Mouse (Mus musculus) hindbrain, embryonic 10.5 days (tissue): ENCODE measurements around the gene Lsamp. TPM values are rescaled to one million over a fixed set of nuclear protein-coding genes. Genes with fewer than 3 reads are reported as not detected.

Experiments
- DNase-seq: peaks from one replicate; pipeline ENCODE4 v3.0.0-alpha.2; 2017; ENCODE audit warnings: low spot score
- H3K27ac ChIP-seq: fragments of 300-500 bp; sonication (generic); 2 replicates; pipeline ENCODE4 v1.5.1; 2016; ENCODE audit warnings: mild to moderate bottlenecking, moderate library complexity
- H3K27me3 ChIP-seq: fragments of 300-500 bp; sonication (generic); 2 replicates; pipeline ENCODE4 v1.6.1; 2016; ENCODE audit warnings: mild to moderate bottlenecking; ENCODE audit not compliant: poor library complexity, insufficient read depth, severe bottlenecking
- H3K36me3 ChIP-seq: fragments of 300-500 bp; sonication (generic); 2 replicates; pipeline ENCODE4 v1.6.1; 2016; ENCODE audit warnings: mild to moderate bottlenecking, moderate library complexity
- H3K4me1 ChIP-seq: fragments of 300-500 bp; sonication (generic); replicated peaks from 2 replicates; pipeline ENCODE4 v1.6.1; 2016; ENCODE audit warnings: mild to moderate bottlenecking
- H3K4me3 ChIP-seq: fragments of 300-500 bp; sonication (generic); 2 replicates; pipeline ENCODE4 v1.5.1; 2016; ENCODE audit warnings: mild to moderate bottlenecking, moderate library complexity
- H3K9me3 ChIP-seq: fragments of 300-500 bp; sonication (generic); 2 replicates; pipeline ENCODE4 v1.6.1; 2016; ENCODE audit warnings: mild to moderate bottlenecking, moderate library complexity
- WGBS: fragments of 180-500 bp; shearing (Covaris S2); methylation state at CpG from one replicate; pipeline ENCODE4 v1.1.7; 2016; 5-methylcytosine and 5-hydroxymethylcytosine counted together
- polyA plus RNA-seq: library from polyadenylated mRNA; unstranded; fragments of >200 nt; fragmentation: Nextera tagmentation; extraction: Ambion mirVana; gene quantifications from 2 replicates; pipeline ENCODE4 v1.2.1, GENCODE M21; 2016

The Lsamp gene
- polyA plus RNA-seq, 1 experiment from 2014 or later: 17.2 TPM

GRCm38 (mm10) chr16:40080224-40080623 is 96.1 kb downstream of the Lsamp start:
- no peaks in the 10 kb centered on the region for H3K36me3 ChIP-seq
- no peak overlapping the region for H3K27ac ChIP-seq
- no peak for DNase-seq

GRCm38 (mm10) chr16:40104329-40104728 is 120.2 kb downstream of the Lsamp start:
- no peaks in the 10 kb centered on the region for H3K9me3 ChIP-seq

More at GRCm38 (mm10) chr16:40080224-40080623, 96.1 kb downstream of the Lsamp start:
- 77% methylated on average over 3 of the region's 3 CpGs for WGBS
- H3K9me3 ChIP-seq: no peaks in the 10 kb centered on the region
- no peaks in the 10 kb centered on the region for H3K4me1 ChIP-seq
- H3K4me3 ChIP-seq: no peak overlapping the region
- no peaks in the 10 kb centered on the region for H3K27me3 ChIP-seq

GRCm38 (mm10) chr16:40182918-40183317 is 198.8 kb downstream of the Lsamp start:
- 53% methylated on average over 1 of the region's 1 CpGs for WGBS
- Histone ChIP-seq H3K9me3 (no peaks in the 10 kb centered on the region), H3K27ac (no peak overlapping the region), H3K27me3 (no peaks in the 10 kb centered on the region), H3K4me1 (no peaks in the 10 kb centered on the region), H3K36me3 (no peaks in the 10 kb centered on the region), H3K4me3 (no peak overlapping the region)
- peak; percentile 4 for DNase-seq

More at GRCm38 (mm10) chr16:40104329-40104728, 120.2 kb downstream of the Lsamp start:
- H3K36me3 ChIP-seq: no peaks in the 10 kb centered on the region
- no peak overlapping the region for H3K4me3 ChIP-seq
- WGBS: 70% methylated on average over 4 of the region's 4 CpGs
- H3K27ac ChIP-seq: no peak overlapping the region
- DNase-seq: no peak
- no peaks in the 10 kb centered on the region for H3K27me3 ChIP-seq
- no peaks in the 10 kb centered on the region for H3K4me1 ChIP-seq

- Histone ChIP-seq H3K36me3 (no peaks in the 10 kb centered on the region), H3K9me3 (no peaks in the 10 kb centered on the region), H3K27ac (no peak overlapping the region), H3K4me3 (no peak overlapping the region), H3K4me1 (no peaks in the 10 kb centered on the region), H3K27me3 (no peaks in the 10 kb centered on the region)
- DNase-seq: no peak
- 72% methylated on average over 4 of the region's 4 CpGs for whole genome bisulfite sequencing
Observed at GRCm38 (mm10) chr16:40187987-40188590, 203.9 kb downstream of the Lsamp start.

GRCm38 (mm10) chr16:40194401-40194800 is 210.2 kb downstream of the Lsamp start:
- 62% methylated on average over 3 of the region's 3 CpGs for WGBS

GRCm38 (mm10) chr16:40194839-40195238 is 210.7 kb downstream of the Lsamp start:
- WGBS: 90% methylated on average over 2 of the region's 2 CpGs
- no peak overlapping the region for H3K4me3 ChIP-seq
- no peak overlapping the region for H3K27ac ChIP-seq
- no peaks in the 10 kb centered on the region for H3K4me1 ChIP-seq
- no peaks in the 10 kb centered on the region for H3K27me3 ChIP-seq
- no peaks in the 10 kb centered on the region for H3K9me3 ChIP-seq
- no peaks in the 10 kb centered on the region for H3K36me3 ChIP-seq
- DNase-seq: no peak

More at GRCm38 (mm10) chr16:40194401-40194800, 210.2 kb downstream of the Lsamp start:
- Histone ChIP-seq H3K9me3 (no peaks in the 10 kb centered on the region), H3K27ac (no peak overlapping the region), H3K4me1 (no peaks in the 10 kb centered on the region), H3K36me3 (no peaks in the 10 kb centered on the region), H3K4me3 (no peak overlapping the region), H3K27me3 (no peaks in the 10 kb centered on the region)
- no peak for DNase-seq

- no peaks in the 10 kb centered on the region for H3K27me3 ChIP-seq
- no peaks in the 10 kb centered on the region for H3K9me3 ChIP-seq
- H3K4me1 ChIP-seq: no peaks in the 10 kb centered on the region
- 88% methylated on average over 5 of the region's 5 CpGs for WGBS
- H3K4me3 ChIP-seq: no peak overlapping the region
- H3K36me3 ChIP-seq: no peaks in the 10 kb centered on the region
- H3K27ac ChIP-seq: no peak overlapping the region
- DNase-seq: no peak
Observed at GRCm38 (mm10) chr16:40228627-40229026, 244.5 kb downstream of the Lsamp start.

GRCm38 (mm10) chr16:40233066-40233465 is 248.9 kb downstream of the Lsamp start:
- Histone ChIP-seq H3K27ac (no peak overlapping the region), H3K27me3 (no peaks in the 10 kb centered on the region), H3K9me3 (no peaks in the 10 kb centered on the region), H3K4me1 (no peaks in the 10 kb centered on the region), H3K36me3 (no peaks in the 10 kb centered on the region), H3K4me3 (no peak overlapping the region)
- 82% methylated on average over 2 of the region's 2 CpGs for WGBS
- no peak for DNase-seq

- no peaks in the 10 kb centered on the region for H3K27me3 ChIP-seq
- H3K9me3 ChIP-seq: no peaks in the 10 kb centered on the region
- 83% methylated on average over 13 of the region's 13 CpGs for WGBS
- H3K36me3 ChIP-seq: no peaks in the 10 kb centered on the region
- no peak overlapping the region for H3K4me3 ChIP-seq
- no peak overlapping the region for H3K27ac ChIP-seq
- no peak for DNase-seq
- H3K4me1 ChIP-seq: no peaks in the 10 kb centered on the region
Observed at GRCm38 (mm10) chr16:40234151-40234895, 250.2 kb downstream of the Lsamp start.

GRCm38 (mm10) chr16:40271859-40272258 is 287.7 kb downstream of the Lsamp start:
- Histone ChIP-seq H3K36me3 (no peaks in the 10 kb centered on the region), H3K9me3 (no peaks in the 10 kb centered on the region), H3K27me3 (no peaks in the 10 kb centered on the region), H3K27ac (no peak overlapping the region), H3K4me3 (no peak overlapping the region), H3K4me1 (no peaks in the 10 kb centered on the region)
- no peak for DNase-seq
- WGBS: 86% methylated on average over 3 of the region's 3 CpGs

- 85% methylated on average over 4 of the region's 4 CpGs for WGBS
- H3K9me3 ChIP-seq: no peaks in the 10 kb centered on the region
- DNase-seq: no peak
- H3K27me3 ChIP-seq: no peaks in the 10 kb centered on the region
- no peaks in the 10 kb centered on the region for H3K36me3 ChIP-seq
- H3K27ac ChIP-seq: no peak overlapping the region
- H3K4me3 ChIP-seq: no peak overlapping the region
- H3K4me1 ChIP-seq: peaks cover 14% of the 10 kb centered on the region
Observed at GRCm38 (mm10) chr16:40290132-40290531, 306.0 kb downstream of the Lsamp start.

GRCm38 (mm10) chr16:40294296-40294882 is 310.2 kb downstream of the Lsamp start:
- 49% methylated on average over 4 of the region's 4 CpGs for WGBS
- H3K4me1 ChIP-seq: peaks cover 14% of the 10 kb centered on the region
- DNase-seq: peak; percentile 6
- H3K9me3 ChIP-seq: no peaks in the 10 kb centered on the region
- H3K27ac ChIP-seq: no peak overlapping the region
- no peaks in the 10 kb centered on the region for H3K36me3 ChIP-seq
- no peak overlapping the region for H3K4me3 ChIP-seq
- no peaks in the 10 kb centered on the region for H3K27me3 ChIP-seq

GRCm38 (mm10) chr16:40295240-40295639 is 311.1 kb downstream of the Lsamp start:
- Histone ChIP-seq H3K4me1 (peaks cover 14% of the 10 kb centered on the region), H3K27ac (no peak overlapping the region), H3K9me3 (no peaks in the 10 kb centered on the region), H3K27me3 (no peaks in the 10 kb centered on the region), H3K4me3 (no peak overlapping the region), H3K36me3 (no peaks in the 10 kb centered on the region)
- 93% methylated on average over 7 of the region's 7 CpGs for WGBS
- DNase-seq: no peak
